Mouse (Mus musculus) forebrain, embryonic 16.5 days (tissue): ENCODE measurements around the gene Trak1. TPM values are rescaled to one million over a fixed set of nuclear protein-coding genes. Genes with fewer than 3 reads are reported as not detected.

Source experiments
- ATAC-seq: fragments of 200-750 bp; cut with Nextera tagmentation; 2 replicates; pipeline ENCODE4 v1.8.0; 2017; ENCODE audit warnings: mild to moderate bottlenecking, moderate library complexity
- H3K27ac ChIP-seq: fragments of 300-500 bp; sonication (generic); 2 replicates; pipeline ENCODE4 v1.5.1; 2014; ENCODE audit warnings: low read length, control low read depth
- H3K27me3 ChIP-seq: fragments of 300-500 bp; sonication (generic); replicated peaks from 2 replicates; pipeline ENCODE4 v1.6.1; 2014; ENCODE audit warnings: low read length; ENCODE audit not compliant: control insufficient read depth, insufficient read depth
- H3K36me3 ChIP-seq: fragments of 300-500 bp; sonication (generic); 2 replicates; pipeline ENCODE4 v1.6.1; 2014; ENCODE audit not compliant: control insufficient read depth, insufficient read depth
- H3K4me1 ChIP-seq: fragments of 300-500 bp; sonication (generic); replicated peaks from 2 replicates; pipeline ENCODE4 v1.6.1; 2014; ENCODE audit warnings: low read length; ENCODE audit not compliant: control insufficient read depth, insufficient read depth
- H3K4me2 ChIP-seq: fragments of 300-500 bp; sonication (generic); 2 replicates; pipeline ENCODE4 v1.6.1; 2014; ENCODE audit warnings: mild to moderate bottlenecking, low read length, control low read depth
- H3K4me3 ChIP-seq: fragments of 300-500 bp; sonication (generic); replicated peaks from 2 replicates; pipeline ENCODE4 v1.5.1; 2014; ENCODE audit warnings: mild to moderate bottlenecking, low read length, control low read depth
- H3K9ac ChIP-seq: fragments of 300-500 bp; sonication (generic); replicated peaks from 2 replicates; pipeline ENCODE4 v1.6.1; 2014; ENCODE audit warnings: low read depth, low read length, control low read depth
- H3K9me3 ChIP-seq: fragments of 300-500 bp; sonication (generic); 2 replicates; pipeline ENCODE4 v1.6.1; 2016; ENCODE audit warnings: low read length; ENCODE audit not compliant: control insufficient read depth
- WGBS: fragments of 180-500 bp; shearing (Covaris S2); extraction: QIAGEN DNeasy Blood & Tissue Kit; methylation state at CpG from one replicate; pipeline ENCODE4 v1.1.7; 2014; 5-methylcytosine and 5-hydroxymethylcytosine counted together
- polyA plus RNA-seq: library from polyadenylated mRNA; unstranded; fragments of >200 nt; fragmentation: Nextera tagmentation; extraction: Ambion mirVana; gene quantifications from 2 replicates; pipeline ENCODE4 v1.2.1, GENCODE M21; 2015

The Trak1 gene
- polyA plus RNA-seq, 1 experiment from 2014 or later = 85.1 TPM

GRCm38 (mm10) chr9:121336324-121336946 lies 39.1 kb downstream of the Trak1 start:
- H3K4me3 ChIP-seq = no peak overlapping the region
- no peak overlapping the region for H3K4me2 ChIP-seq
- H3K9ac ChIP-seq = no peak overlapping the region
- H3K27ac ChIP-seq = peak overlapping the region; percentile 23; the same call in 1 of the 2 replicates
- peaks cover 39% of the 10 kb centered on the region for H3K4me1 ChIP-seq
- H3K27me3 ChIP-seq = no peaks in the 10 kb centered on the region
- H3K36me3 ChIP-seq = no peaks in the 10 kb centered on the region
- WGBS = 95% methylated on average over 15 of the region's 15 CpGs
- ATAC-seq = no peak
- no peaks in the 10 kb centered on the region for H3K9me3 ChIP-seq

DNA sequence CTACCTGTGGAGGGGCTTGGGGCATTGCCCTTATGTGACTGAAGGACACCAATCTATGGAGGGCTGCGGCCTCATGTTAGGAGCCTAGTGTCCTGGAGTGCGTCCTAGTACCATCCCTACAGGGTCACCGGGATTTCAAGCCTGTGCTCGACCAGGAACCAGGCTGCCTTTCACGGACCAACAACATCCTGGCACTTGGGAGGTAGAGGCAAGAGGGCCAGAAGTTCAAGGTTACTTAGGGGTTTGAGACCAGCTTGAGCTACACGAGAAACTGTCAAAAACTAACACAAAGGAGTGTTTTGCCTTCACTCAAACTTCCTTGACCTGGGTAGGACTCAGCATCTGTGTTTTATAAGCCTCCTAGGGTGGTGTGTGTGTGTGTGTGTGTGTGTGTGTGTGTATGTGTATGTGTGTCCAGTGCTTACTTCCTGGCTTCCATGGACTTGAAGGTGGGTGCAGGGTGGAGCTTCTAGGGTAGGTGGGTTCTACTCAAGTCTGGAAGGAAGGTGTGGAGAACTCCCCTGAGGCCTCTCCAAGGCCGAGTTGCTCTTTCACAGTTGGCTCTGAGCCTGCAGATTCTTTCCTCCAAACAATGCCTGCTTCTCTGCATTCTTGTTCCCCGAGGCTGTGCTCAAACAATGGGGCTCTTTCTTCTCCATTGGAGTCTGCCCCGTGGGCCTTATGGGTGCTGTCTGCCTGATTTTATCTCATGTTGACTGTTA lies 40.1 kb downstream of the Trak1 start:
- peaks cover 30% of the 10 kb centered on the region for H3K4me1 ChIP-seq
- H3K36me3 ChIP-seq = no peaks in the 10 kb centered on the region
- H3K4me3 ChIP-seq = no peak overlapping the region
- no peak overlapping the region for H3K9ac ChIP-seq
- H3K4me2 ChIP-seq = no peak overlapping the region
- peak overlapping the region; percentile 26; the same call in 1 of the 2 replicates for H3K27ac ChIP-seq
- WGBS = 54% methylated on average over 9 of the region's 9 CpGs
- no peaks in the 10 kb centered on the region for H3K27me3 ChIP-seq
- no peak; the same call in 1 of the 2 replicates for ATAC-seq
- H3K9me3 ChIP-seq = no peaks in the 10 kb centered on the region

DNA sequence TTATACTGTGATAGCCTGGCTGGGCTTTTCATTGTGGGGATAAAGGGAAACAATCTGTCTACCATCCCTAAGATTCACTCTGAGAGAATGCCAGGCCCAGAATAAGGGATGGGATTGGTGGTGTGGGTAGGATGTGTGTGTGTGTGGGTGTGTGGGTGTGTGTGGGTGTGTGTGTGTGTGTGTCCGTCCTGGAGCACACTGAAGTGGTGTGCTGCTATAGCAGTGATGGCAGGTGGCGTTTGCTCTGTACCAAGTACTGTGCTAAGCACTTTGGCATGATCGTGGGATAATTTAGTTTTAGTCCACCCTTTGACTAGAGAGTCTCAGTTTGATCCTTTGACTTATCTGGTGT lies 40.6 kb downstream of the Trak1 start:
- Histone ChIP-seq H3K4me3 (no peak overlapping the region), H3K27ac (peak overlapping the region; percentile 26; the same call in 1 of the 2 replicates), H3K4me1 (peaks cover 26% of the 10 kb centered on the region), H3K4me2 (no peak overlapping the region), H3K9me3 (no peaks in the 10 kb centered on the region), H3K36me3 (no peaks in the 10 kb centered on the region), H3K9ac (no peak overlapping the region), H3K27me3 (no peaks in the 10 kb centered on the region)
- WGBS = 69% methylated on average over 3 of the region's 3 CpGs
- ATAC-seq = no peak

- Histone ChIP-seq H3K27me3 (no peaks in the 10 kb centered on the region), H3K36me3 (no peaks in the 10 kb centered on the region), H3K9ac (no peak overlapping the region), H3K27ac (no peak overlapping the region), H3K9me3 (no peaks in the 10 kb centered on the region), H3K4me2 (no peak overlapping the region), H3K4me3 (no peak overlapping the region), H3K4me1 (peaks cover 4% of the 10 kb centered on the region; the same call in 1 of the 2 replicates)
- ATAC-seq = no peak
- 86% methylated on average over 7 of the region's 7 CpGs for WGBS
Measured at GRCm38 (mm10) chr9:121341832-121342231, 44.5 kb downstream of the Trak1 start.

GRCm38 (mm10) chr9:121342510-121343110 lies 45.3 kb downstream of the Trak1 start:
- WGBS = 95% methylated on average over 5 of the region's 5 CpGs
- no peaks in the 10 kb centered on the region for H3K9me3 ChIP-seq

DNA sequence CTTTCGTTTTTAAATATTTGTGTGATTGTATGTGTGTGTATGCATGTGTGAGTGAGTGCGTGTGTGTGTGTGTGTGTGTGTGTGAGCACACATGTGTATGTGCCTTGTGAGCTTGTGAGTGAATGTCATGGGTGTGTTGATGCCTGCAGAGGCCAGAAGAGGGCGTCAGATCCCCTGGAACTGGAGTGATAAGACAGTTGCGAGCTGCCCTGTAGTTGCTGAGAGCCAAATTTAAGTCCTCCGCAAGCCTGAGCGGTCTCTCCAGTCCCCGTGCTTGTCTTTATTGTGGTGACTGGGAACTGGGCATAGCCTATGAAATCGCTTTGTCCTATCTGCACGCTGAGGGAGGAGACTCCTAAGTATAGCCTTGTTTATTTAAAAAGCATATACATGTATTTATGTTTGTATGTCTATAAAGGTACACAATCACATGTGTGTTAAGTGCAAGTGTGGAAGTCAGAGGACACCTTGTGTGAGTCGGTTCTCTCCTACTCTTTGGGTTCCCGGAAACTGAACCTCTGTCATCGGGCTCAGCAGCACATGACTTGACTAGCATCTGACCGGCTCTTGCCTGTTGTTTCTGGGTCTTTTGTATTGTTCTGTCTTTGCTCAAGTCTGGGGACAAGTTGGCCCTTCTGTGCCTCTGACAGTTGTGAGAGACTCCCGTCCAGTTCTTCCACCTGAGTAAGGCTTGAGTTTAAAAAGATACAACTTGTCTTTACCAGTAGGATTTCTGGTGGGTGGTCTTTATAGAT lies 46.0 kb downstream of the Trak1 start:
- 82% methylated on average over 14 of the region's 14 CpGs for WGBS
- H3K27me3 ChIP-seq = no peaks in the 10 kb centered on the region
- no peak overlapping the region for H3K4me3 ChIP-seq
- ATAC-seq = no peak
- H3K27ac ChIP-seq = no peak overlapping the region
- no peak overlapping the region for H3K4me2 ChIP-seq
- H3K36me3 ChIP-seq = no peaks in the 10 kb centered on the region
- H3K4me1 ChIP-seq = peaks cover 8% of the 10 kb centered on the region
- H3K9ac ChIP-seq = no peak overlapping the region
- no peaks in the 10 kb centered on the region for H3K9me3 ChIP-seq

More at GRCm38 (mm10) chr9:121342510-121343110, 45.3 kb downstream of the Trak1 start:
- no peak overlapping the region for H3K4me2 ChIP-seq
- H3K9ac ChIP-seq = no peak overlapping the region
- no peak overlapping the region for H3K4me3 ChIP-seq
- ATAC-seq = no peak
- no peaks in the 10 kb centered on the region for H3K27me3 ChIP-seq
- peaks cover 3% of the 10 kb centered on the region for H3K4me1 ChIP-seq
- H3K27ac ChIP-seq = no peak overlapping the region
- no peaks in the 10 kb centered on the region for H3K36me3 ChIP-seq

GRCm38 (mm10) chr9:121344344-121344743 lies 47.0 kb downstream of the Trak1 start:
- H3K27ac ChIP-seq = no peak overlapping the region
- H3K4me2 ChIP-seq = no peak overlapping the region
- no peaks in the 10 kb centered on the region for H3K9me3 ChIP-seq
- H3K4me1 ChIP-seq = peaks cover 15% of the 10 kb centered on the region
- H3K36me3 ChIP-seq = no peaks in the 10 kb centered on the region
- no peaks in the 10 kb centered on the region for H3K27me3 ChIP-seq
- no peak overlapping the region for H3K9ac ChIP-seq
- no peak overlapping the region for H3K4me3 ChIP-seq
- no peak for ATAC-seq
- WGBS = 32% methylated on average over 3 of the region's 3 CpGs

DNA sequence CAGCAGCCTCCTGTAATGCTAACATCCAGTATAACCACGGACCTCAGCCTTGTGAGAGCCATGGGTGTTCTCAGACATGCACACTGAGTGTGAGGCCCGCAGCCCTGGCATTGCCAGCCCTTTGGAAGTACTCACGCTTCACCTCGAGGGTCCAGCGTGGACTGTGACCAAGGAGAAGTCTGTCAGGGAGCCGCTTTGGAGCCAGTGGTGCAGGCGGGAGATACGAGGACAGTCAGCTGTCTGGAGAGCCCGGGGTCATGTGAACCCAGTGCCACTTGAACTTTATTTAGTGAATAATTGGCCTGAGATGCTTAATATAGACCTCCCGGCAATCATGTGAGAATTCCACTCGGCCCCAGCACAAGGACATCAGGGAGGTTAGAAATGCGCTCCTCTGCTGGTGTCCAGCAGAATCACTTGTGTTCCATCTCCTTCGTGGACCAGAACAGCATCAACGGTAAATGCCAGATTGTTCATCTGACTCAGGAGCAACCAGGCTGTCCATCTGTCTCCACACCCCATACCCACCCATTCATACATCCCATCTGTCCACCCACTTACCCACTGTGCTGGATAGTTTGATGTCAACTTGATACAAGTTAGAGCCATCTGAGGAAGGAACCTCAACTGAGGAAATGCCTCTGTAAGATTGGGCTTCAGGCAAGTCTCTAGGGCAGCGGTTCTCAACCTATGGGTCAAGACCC lies 48.3 kb downstream of the Trak1 start:
- no peak overlapping the region for H3K9ac ChIP-seq
- no peak for ATAC-seq
- H3K27me3 ChIP-seq = no peaks in the 10 kb centered on the region
- no peak overlapping the region for H3K4me3 ChIP-seq
- no peaks in the 10 kb centered on the region for H3K36me3 ChIP-seq
- 93% methylated on average over 15 of the region's 15 CpGs for WGBS
- H3K4me1 ChIP-seq = peaks cover 19% of the 10 kb centered on the region
- no peaks in the 10 kb centered on the region for H3K9me3 ChIP-seq
- no peak overlapping the region for H3K4me2 ChIP-seq
- H3K27ac ChIP-seq = no peak overlapping the region
